Mouse (Mus musculus) embryo, embryonic 11.5 days (tissue): ENCODE measurements around the gene Nfkbia.

ENCODE experiments used
- DNase-seq: peaks from one replicate; pipeline ENCODE4 v3.0.0-alpha.2; 2012; ENCODE audit warnings: low read depth, low spot score

Gene Nfkbia

GRCm38 (mm10) chr12:55490722-55491449 is 1.6 kb downstream of the Nfkbia start:
- DNase-seq, result no peak

- no peak for DNase-seq
These were observed 2.3 kb downstream of the Nfkbia start for GRCm38 (mm10) chr12:55489986-55490721.

GRCm38 (mm10) chr12:55488661-55489447 is 3.6 kb downstream of the Nfkbia start:
- DNase-seq, result no peak

- no peak for DNase-seq
These were observed 4.4 kb downstream of the Nfkbia start for GRCm38 (mm10) chr12:55487843-55488660.

GRCm38 (mm10) chr12:55486923-55487674 is 5.3 kb downstream of the Nfkbia start:
- no peak for DNase-seq

GRCm38 (mm10) chr12:55484800-55485199 is 7.6 kb downstream of the Nfkbia start:
- no peak for DNase-seq

GRCm38 (mm10) chr12:55484079-55484774 is 8.2 kb downstream of the Nfkbia start:
- DNase-seq, result no peak

GRCm38 (mm10) chr12:55483591-55483990 is 8.9 kb downstream of the Nfkbia start:
- DNase-seq, result no peak

- DNase-seq, result no peak
These were observed 9.7 kb downstream of the Nfkbia start for GRCm38 (mm10) chr12:55482732-55483131.

- no peak for DNase-seq
These were observed 10.7 kb downstream of the Nfkbia start for GRCm38 (mm10) chr12:55481739-55482138.

- no peak for DNase-seq
These were observed 11.8 kb downstream of the Nfkbia start for GRCm38 (mm10) chr12:55480471-55481153.

GRCm38 (mm10) chr12:55478901-55479300 is 13.5 kb downstream of the Nfkbia start:
- DNase-seq, result no peak

- DNase-seq, result no peak
These were observed 18.3 kb downstream of the Nfkbia start for GRCm38 (mm10) chr12:55474209-55474583.

- no peak for DNase-seq
These were observed 18.9 kb downstream of the Nfkbia start for GRCm38 (mm10) chr12:55473250-55474208.

GRCm38 (mm10) chr12:55471344-55471743 is 21.1 kb downstream of the Nfkbia start:
- DNase-seq, result no peak

GRCm38 (mm10) chr12:55470442-55470841 is 22.0 kb downstream of the Nfkbia start:
- DNase-seq, result no peak

- DNase-seq, result no peak
These were observed 24.9 kb downstream of the Nfkbia start for GRCm38 (mm10) chr12:55467331-55468180.
